Mouse (Mus musculus) CH12.LX (cell line): ENCODE data around the gene Hnrnpu. TPM values are rescaled to one million over a fixed set of nuclear protein-coding genes. Genes with fewer than 3 reads are reported as not detected.

ENCODE experiments used
- DNase-seq: peaks from one replicate; pipeline ENCODE4 v3.0.0-alpha.2; 2013; ENCODE audit errors: extremely low read depth
- H3K27ac ChIP-seq: 2 replicates; pipeline ENCODE4 v1.5.1; 2012; ENCODE audit warnings: low read depth, mild to moderate bottlenecking, control low read depth, moderate library complexity; ENCODE audit not compliant: insufficient read depth
- H3K27me3 ChIP-seq: replicated peaks from 2 replicates; pipeline ENCODE3; 2012; ENCODE audit warnings: inconsistent platforms
- H3K36me3 ChIP-seq, 2 experiments: replicated peaks in 1 of 2; 2 replicates each; pipeline versions ENCODE3 to v1.6.1; 2012; ENCODE audit warnings: inconsistent platforms in 1 of 2, low read length in 1 of 2, mild to moderate bottlenecking in 1 of 2, mixed read lengths in 1 of 2, moderate library complexity in 1 of 2; ENCODE audit not compliant: control insufficient read depth in 1 of 2, insufficient read depth in 1 of 2
- H3K4me1 ChIP-seq, 2 experiments: 2 replicates each; pipeline ENCODE4 v1.6.1; 2012; ENCODE audit warnings: inconsistent platforms in 1 of 2, moderate library complexity in 1 of 2; ENCODE audit not compliant: insufficient read depth in 2 of 2, control insufficient read depth in 1 of 2
- H3K4me2 ChIP-seq: 2 replicates; pipeline ENCODE4 v1.6.1; 2012; ENCODE audit warnings: low read depth, mild to moderate bottlenecking, control low read depth; ENCODE audit not compliant: poor library complexity, insufficient read depth, severe bottlenecking
- H3K4me3 ChIP-seq, 3 experiments: fragments of 150-350 bp in 1 of 3; sonication (generic) in 1 of 3; replicated peaks in 1 of 3; 2 replicates each; pipeline versions ENCODE3 to v1.5.1; 2011 to 2012; ENCODE audit warnings: low read depth in 2 of 3, low read length in 2 of 3, mild to moderate bottlenecking in 2 of 3, moderate library complexity in 2 of 3, control low read depth in 1 of 3, improper control_type of control experiment in 1 of 3, inconsistent platforms in 1 of 3, mixed read lengths in 1 of 3; ENCODE audit not compliant: poor library complexity in 1 of 3
- H3K79me2 ChIP-seq: replicated peaks from 2 replicates; pipeline ENCODE4 v1.6.1; 2012; ENCODE audit warnings: mild to moderate bottlenecking, moderate library complexity; ENCODE audit not compliant: control insufficient read depth, poor library complexity, insufficient read depth, severe bottlenecking; ENCODE audit errors: extremely low read depth
- H3K9ac ChIP-seq: 2 replicates; pipeline ENCODE4 v1.6.1; 2012; ENCODE audit warnings: low read depth, mild to moderate bottlenecking, control low read depth, moderate library complexity; ENCODE audit not compliant: insufficient read depth
- H3K9me3 ChIP-seq: replicated peaks from 2 replicates; pipeline ENCODE3; 2012; ENCODE audit warnings: low read length, inconsistent platforms, mixed read lengths
- CHD1 ChIP-seq: IDR thresholded peaks from 2 replicates; pipeline ENCODE4 v1.6.1; 2012; ENCODE audit warnings: low read depth, low read length, improper control_type of control experiment, inconsistent platforms
- CHD2 ChIP-seq: IDR thresholded peaks from 2 replicates; pipeline ENCODE4 v1.6.1; 2011; ENCODE audit warnings: low read length, improper control_type of control experiment
- E2F4 ChIP-seq: IDR thresholded peaks from 2 replicates; pipeline ENCODE4 v1.6.1; 2011; ENCODE audit warnings: low read depth, low read length, improper control_type of control experiment; ENCODE audit not compliant: insufficient replicate concordance
- ELF1 ChIP-seq: IDR thresholded peaks from 2 replicates; pipeline ENCODE4 v1.6.1; 2014; ENCODE audit warnings: low read depth, mild to moderate bottlenecking, inconsistent platforms, low read length, improper control_type of control experiment
- EP300 ChIP-seq: IDR thresholded peaks from 2 replicates; pipeline ENCODE4 v1.6.1; 2011; ENCODE audit warnings: low read length, improper control_type of control experiment
- ETS1 ChIP-seq: conservative IDR thresholded peaks from 2 replicates; pipeline ENCODE4 v1.6.1; 2012; ENCODE audit warnings: low read depth, mild to moderate bottlenecking, inconsistent platforms, low read length, improper control_type of control experiment, moderate library complexity
- GABPA ChIP-seq: IDR thresholded peaks from 2 replicates; pipeline ENCODE4 v1.6.1; 2012; ENCODE audit warnings: low read depth, low read length, improper control_type of control experiment, inconsistent platforms; ENCODE audit not compliant: insufficient replicate concordance
- IRF4 ChIP-seq: IDR thresholded peaks from 2 replicates; pipeline ENCODE4 v1.6.1; 2014; ENCODE audit warnings: low read depth, mild to moderate bottlenecking, inconsistent platforms, low read length, improper control_type of control experiment
- JUN ChIP-seq: IDR thresholded peaks from 2 replicates; pipeline ENCODE4 v1.6.1; 2011; ENCODE audit warnings: low read depth, mild to moderate bottlenecking, low read length, improper control_type of control experiment, moderate library complexity; ENCODE audit not compliant: insufficient read depth
- JUND ChIP-seq: conservative IDR thresholded peaks from 2 replicates; pipeline ENCODE4 v1.6.1; 2011; ENCODE audit warnings: low read depth, low read length, improper control_type of control experiment
- KAT2A ChIP-seq: IDR thresholded peaks from 2 replicates; pipeline ENCODE4 v1.6.1; 2012; ENCODE audit warnings: low read length, improper control_type of control experiment, inconsistent platforms; ENCODE audit not compliant: insufficient replicate concordance
- MAFK ChIP-seq: IDR thresholded peaks from 2 replicates; pipeline ENCODE4 v1.6.1; 2011; ENCODE audit warnings: low read length, improper control_type of control experiment; ENCODE audit not compliant: insufficient replicate concordance
- MAX ChIP-seq: IDR thresholded peaks from 2 replicates; pipeline ENCODE4 v1.6.1; 2011; ENCODE audit warnings: low read length, improper control_type of control experiment
- MAZ ChIP-seq: IDR thresholded peaks from 2 replicates; pipeline ENCODE4 v1.6.1; 2012; ENCODE audit warnings: low read depth, mild to moderate bottlenecking, inconsistent platforms, low read length, improper control_type of control experiment, moderate library complexity
- MYC ChIP-seq: IDR thresholded peaks from 2 replicates; pipeline ENCODE4 v1.6.1; 2011; ENCODE audit warnings: low read depth, mild to moderate bottlenecking, improper control_type of control experiment, low read length
- NELFE ChIP-seq: IDR thresholded peaks from 2 replicates; pipeline ENCODE4 v1.6.1; 2011; ENCODE audit warnings: low read depth, low read length, improper control_type of control experiment
- NRF1 ChIP-seq: IDR thresholded peaks from 2 replicates; pipeline ENCODE4 v1.6.1; 2014; ENCODE audit warnings: low read depth, mild to moderate bottlenecking, inconsistent platforms, low read length, improper control_type of control experiment, moderate library complexity
- PAX5 ChIP-seq: IDR thresholded peaks from 2 replicates; pipeline ENCODE4 v1.6.1; 2012; ENCODE audit warnings: low read length, inconsistent platforms, mixed read lengths
- POLR2A ChIP-seq: IDR thresholded peaks from 2 replicates; pipeline ENCODE4 v1.6.1; 2011; ENCODE audit warnings: low read depth, mild to moderate bottlenecking, improper control_type of control experiment, low read length
- POLR2AphosphoS2 ChIP-seq: IDR thresholded peaks from 2 replicates; pipeline ENCODE4 v1.6.1; 2011; ENCODE audit warnings: low read depth, low read length, improper control_type of control experiment
- RAD21 ChIP-seq: IDR thresholded peaks from 2 replicates; pipeline ENCODE4 v1.6.1; 2011; ENCODE audit warnings: low read depth, mild to moderate bottlenecking, low read length, improper control_type of control experiment, moderate library complexity
- RCOR1 ChIP-seq: conservative IDR thresholded peaks from 2 replicates; pipeline ENCODE4 v1.6.1; 2012; ENCODE audit warnings: low read depth, mild to moderate bottlenecking, inconsistent platforms, low read length, improper control_type of control experiment
- SMC3 ChIP-seq: IDR thresholded peaks from 2 replicates; pipeline ENCODE4 v1.6.1; 2011; ENCODE audit warnings: low read depth, low read length, improper control_type of control experiment
- TBP ChIP-seq: conservative IDR thresholded peaks from 2 replicates; pipeline ENCODE4 v1.6.1; 2011; ENCODE audit warnings: low read depth, low read length, improper control_type of control experiment
- UBTF ChIP-seq: IDR thresholded peaks from 2 replicates; pipeline ENCODE4 v1.6.1; 2012; ENCODE audit warnings: low read depth, mild to moderate bottlenecking, inconsistent platforms, low read length, improper control_type of control experiment, moderate library complexity
- USF2 ChIP-seq: conservative IDR thresholded peaks from 2 replicates; pipeline ENCODE4 v1.6.1; 2011; ENCODE audit warnings: low read depth, low read length, improper control_type of control experiment
- ZC3H11A ChIP-seq: IDR thresholded peaks from 2 replicates; pipeline ENCODE4 v1.6.1; 2012; ENCODE audit warnings: low read depth, mild to moderate bottlenecking, inconsistent platforms, low read length, improper control_type of control experiment
- ZKSCAN1 ChIP-seq: IDR thresholded peaks from 2 replicates; pipeline ENCODE4 v1.6.1; 2012; ENCODE audit warnings: low read depth, inconsistent platforms, low read length, improper control_type of control experiment, borderline replicate concordance
- ZNF384 ChIP-seq: IDR thresholded peaks from 2 replicates; pipeline ENCODE4 v1.6.1; 2012; ENCODE audit warnings: low read depth, low read length, improper control_type of control experiment, inconsistent platforms
- dilution Hi-C: fragments of 300-500 bp; cut with MboI; formaldehyde crosslinking; loops from 2 replicates; pipeline ENCODE4 v1.14.3; 2020; ENCODE audit warnings: low sequenced_read_pairs; ENCODE audit not compliant: extremely low pct_unique_long_range_greater_than_20kb, extremely low pct_ligation_motif_present
- in situ Hi-C: fragments of 300-500 bp; cut with MboI; formaldehyde crosslinking; loops from 3 replicates; pipeline ENCODE4 v1.14.3; 2019; ENCODE audit warnings: low sequenced_read_pairs, low pct_ligation_motif_present, low pct_unique_long_range_greater_than_20kb, mixed read lengths
- polyA plus RNA-seq: library from polyadenylated mRNA; unstranded; fragments of >175 nt; gene quantifications from 2 replicates; pipeline ENCODE4 v1.2.1, GENCODE M21; 2012; ENCODE audit warnings: low read depth; ENCODE audit not compliant: insufficient read length
- total RNA-seq, 2 experiments: library from RNA; depleted of rRNA; stranded (reverse); fragments of 300-350 nt in 1 of 2; fragments of >200 nt in 1 of 2; gene quantifications; 2 replicates each; pipeline ENCODE4 v1.2.3; 2012 to 2014

Hnrnpu gene
- total and polyA plus RNA-seq, 3 experiments: 346 to 853 (median 359) TPM

DNA sequence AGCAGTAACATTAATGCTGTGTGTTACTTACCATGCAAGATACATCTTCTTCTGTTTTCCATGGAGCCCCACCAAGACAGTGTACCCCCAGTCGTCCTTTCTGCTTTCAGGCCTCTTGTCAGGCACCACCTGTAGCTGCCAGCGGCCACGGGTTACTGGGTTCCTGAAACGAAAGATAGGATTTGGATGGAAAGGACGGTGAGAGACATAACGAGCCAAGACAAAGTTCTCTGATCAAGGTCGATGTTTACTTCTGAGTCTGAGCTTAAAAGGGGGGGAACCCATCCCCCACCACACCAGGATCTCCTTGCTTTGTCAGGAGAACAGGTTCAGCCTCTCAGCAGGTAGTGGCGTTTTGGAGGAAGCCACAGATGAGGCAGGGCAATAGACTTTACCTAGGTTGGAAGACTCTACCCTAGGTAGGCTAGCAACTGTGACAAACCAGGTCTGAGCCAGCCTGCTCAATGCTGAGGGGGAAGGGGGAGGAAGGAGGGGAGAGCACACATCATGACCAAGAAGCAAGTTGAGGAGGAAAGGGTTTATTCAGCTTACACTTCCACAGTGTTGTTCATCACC lies 49.9 kb downstream of the Hnrnpu start:
- in situ Hi-C loops (no loop called here), dilution Hi-C loops (no loop called here)
- Histone ChIP-seq H3K36me3 (no peaks in the 10 kb centered on the region), H3K4me2 (no peak overlapping the region), H3K27me3 (no peaks in the 10 kb centered on the region), H3K9ac (no peak overlapping the region), H3K4me3 (no peak overlapping the region), H3K4me1 (no peaks in the 10 kb centered on the region), H3K79me2 (no peaks in the 10 kb centered on the region), H3K9me3 (no peaks in the 10 kb centered on the region), H3K27ac (no peak overlapping the region)
- no peak for DNase-seq
- TF ChIP-seq E2F4: no peak
- TF ChIP-seq NELFE: no peak
- TF ChIP-seq MAFK: no peak
- no peak for TF ChIP-seq JUND
- TF ChIP-seq CHD1: no peak
- TF ChIP-seq POLR2A: no peak
- TF ChIP-seq ZKSCAN1: no peak
- no peak for TF ChIP-seq RAD21
- no peak for TF ChIP-seq USF2
- no peak for TF ChIP-seq ELF1
- TF ChIP-seq POLR2AphosphoS2: no peak
- TF ChIP-seq JUN: no peak
- TF ChIP-seq NRF1: no peak
- TF ChIP-seq ZC3H11A: no peak
- TF ChIP-seq PAX5: no peak
- no peak for TF ChIP-seq ZNF384
- no peak for TF ChIP-seq EP300
- TF ChIP-seq IRF4: no peak
- no peak for TF ChIP-seq RCOR1
- TF ChIP-seq CHD2: no peak

DNA sequence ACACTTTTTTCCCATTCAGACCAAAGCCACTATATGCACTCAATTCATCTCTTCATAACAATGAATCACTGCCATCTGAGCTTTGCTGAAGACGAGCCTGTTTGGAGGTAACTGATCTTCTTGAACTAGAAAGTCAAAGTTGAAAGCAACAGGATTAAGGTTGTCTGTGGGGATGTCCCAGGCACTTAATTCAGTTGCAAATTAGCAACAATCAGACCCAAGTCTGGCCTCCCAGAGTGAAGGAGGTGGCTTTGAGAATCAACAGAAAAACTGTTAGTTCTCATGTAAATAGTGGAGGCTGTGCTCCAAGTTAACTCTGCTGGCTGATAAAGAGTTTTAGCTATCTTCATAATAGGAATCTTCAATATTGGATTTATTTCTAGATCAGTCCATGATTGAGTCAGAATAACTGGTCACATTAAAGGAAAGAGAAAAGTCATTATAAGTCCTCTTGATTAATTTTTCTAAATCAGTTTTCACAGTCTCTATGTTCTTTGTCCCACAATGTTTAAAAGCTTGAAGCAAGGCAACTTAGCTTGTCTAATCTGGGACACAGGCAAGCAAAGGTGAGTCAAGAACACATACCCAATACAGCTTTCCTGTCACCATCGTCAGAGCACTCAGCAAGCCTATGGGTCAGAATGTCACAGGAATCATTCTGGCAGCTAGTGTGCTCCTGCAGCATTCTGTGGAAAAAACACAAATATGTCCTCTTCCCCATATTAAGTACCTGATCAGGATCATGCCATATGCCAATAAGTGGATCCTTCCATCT lies 53.5 kb downstream of the Hnrnpu start:
- Histone ChIP-seq H3K4me3 (no peak overlapping the region), H3K27ac (no peak overlapping the region), H3K4me2 (no peak overlapping the region), H3K27me3 (no peaks in the 10 kb centered on the region), H3K9me3 (no peaks in the 10 kb centered on the region), H3K4me1 (no peaks in the 10 kb centered on the region), H3K9ac (no peak overlapping the region), H3K79me2 (no peaks in the 10 kb centered on the region), H3K36me3 (no peaks in the 10 kb centered on the region)
- in situ Hi-C loops: no loop called here
- DNase-seq: no peak
- TF ChIP-seq ZC3H11A (no peak), ETS1 (no peak), NRF1 (no peak), MYC (no peak), KAT2A (no peak), GABPA (no peak), POLR2AphosphoS2 (no peak), SMC3 (no peak), TBP (no peak), UBTF (no peak), PAX5 (no peak), ELF1 (no peak), MAZ (no peak), IRF4 (no peak), CHD1 (no peak), CHD2 (no peak), MAX (no peak), USF2 (no peak)
- dilution Hi-C loops: no loop called here
